Mouse (Mus musculus) hindbrain, embryonic 13.5 days (tissue): ENCODE results near the gene Gm20388. TPM values are rescaled to one million over a fixed set of nuclear protein-coding genes. Genes with fewer than 3 reads are reported as not detected.

Experiments used
- ATAC-seq: fragments of 200-750 bp; cut with Nextera tagmentation; 2 replicates; pipeline ENCODE4 v1.8.0; 2017; ENCODE audit warnings: moderate TSS enrichment; ENCODE audit not compliant: low FRiP score
- H3K27ac ChIP-seq: fragments of 300-500 bp; sonication (generic); 2 replicates; pipeline ENCODE4 v1.5.1; 2015; ENCODE audit warnings: inconsistent platforms, mild to moderate bottlenecking, moderate library complexity
- H3K27me3 ChIP-seq: fragments of 300-500 bp; sonication (generic); 2 replicates; pipeline ENCODE4 v1.6.1; 2015; ENCODE audit warnings: mild to moderate bottlenecking, inconsistent platforms
- H3K36me3 ChIP-seq: fragments of 300-500 bp; sonication (generic); 2 replicates; pipeline ENCODE4 v1.6.1; 2015; ENCODE audit warnings: mild to moderate bottlenecking, inconsistent platforms
- H3K4me1 ChIP-seq: fragments of 300-500 bp; sonication (generic); replicated peaks from 2 replicates; pipeline ENCODE4 v1.6.1; 2015; ENCODE audit warnings: inconsistent platforms
- H3K4me2 ChIP-seq: fragments of 300-500 bp; sonication (generic); 2 replicates; pipeline ENCODE4 v1.6.1; 2015; ENCODE audit warnings: inconsistent platforms, mild to moderate bottlenecking, moderate library complexity
- H3K4me3 ChIP-seq: fragments of 300-500 bp; sonication (generic); 2 replicates; pipeline ENCODE4 v1.5.1; 2015; ENCODE audit warnings: mild to moderate bottlenecking, inconsistent platforms
- H3K9ac ChIP-seq: fragments of 300-500 bp; sonication (generic); 2 replicates; pipeline ENCODE4 v1.6.1; 2015; ENCODE audit warnings: mild to moderate bottlenecking, inconsistent platforms
- H3K9me3 ChIP-seq: fragments of 300-500 bp; sonication (generic); 2 replicates; pipeline ENCODE4 v1.6.1; 2016; ENCODE audit warnings: inconsistent platforms
- WGBS: fragments of 180-500 bp; shearing (Covaris S2); methylation state at CpG from one replicate; pipeline ENCODE4 v1.1.7; 2015; 5-methylcytosine and 5-hydroxymethylcytosine counted together
- polyA plus RNA-seq: library from polyadenylated mRNA; unstranded; fragments of >200 nt; fragmentation: Nextera tagmentation; extraction: Ambion mirVana; gene quantifications from 2 replicates; pipeline ENCODE4 v1.2.1, GENCODE M21; 2015

Gene Gm20388
- polyA plus RNA-seq, 1 experiment from 2014 or later: 1.9 TPM

DNA sequence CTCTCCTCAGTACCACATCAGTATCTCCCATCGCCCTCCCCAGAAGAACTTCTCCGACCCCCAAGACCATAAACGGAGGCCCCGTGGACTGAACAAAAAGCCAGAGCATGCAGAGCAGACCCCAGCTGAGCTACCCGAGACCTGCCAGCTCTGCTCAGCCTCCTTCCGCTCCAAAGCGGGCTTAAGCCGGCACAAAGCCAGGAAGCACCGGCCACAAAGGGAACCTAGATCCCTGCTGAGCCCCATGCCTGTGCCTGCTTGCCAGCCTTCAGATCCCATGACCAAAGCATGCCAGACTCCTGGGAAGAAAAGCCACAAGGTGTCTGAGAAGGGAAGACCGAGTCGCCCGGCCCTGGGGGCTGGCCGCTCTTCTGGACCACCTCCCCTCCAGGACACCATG is 2356.2 kb downstream of the Gm20388 start:
- Histone ChIP-seq H3K27ac (no peak overlapping the region), H3K4me2 (no peak overlapping the region), H3K27me3 (peaks cover 45% of the 10 kb centered on the region), H3K9me3 (no peaks in the 10 kb centered on the region), H3K36me3 (no peaks in the 10 kb centered on the region), H3K9ac (0 out of 2 replicates have a peak overlapping the region, but pooled peaks have one; percentile 25), H3K4me1 (peaks cover 22% of the 10 kb centered on the region), H3K4me3 (no peak overlapping the region)
- WGBS: 40% methylated on average over 13 of the region's 13 CpGs
- ATAC-seq: no peak

- no peak for ATAC-seq
- peaks cover 41% of the 10 kb centered on the region for H3K27me3 ChIP-seq
- peak overlapping the region; percentile 67 for H3K9ac ChIP-seq
- H3K4me3 ChIP-seq: peak overlapping the region; percentile 40
- 63% methylated on average over 24 of the region's 24 CpGs for WGBS
- H3K36me3 ChIP-seq: no peaks in the 10 kb centered on the region
- H3K9me3 ChIP-seq: no peaks in the 10 kb centered on the region
- peaks cover 28% of the 10 kb centered on the region for H3K4me1 ChIP-seq
- no peak overlapping the region for H3K27ac ChIP-seq
- H3K4me2 ChIP-seq: peak overlapping the region; percentile 69
These were observed 2358.2 kb downstream of the Gm20388 start for GRCm38 (mm10) chr8:122268861-122269260.

GRCm38 (mm10) chr8:122269404-122269803 is 2358.8 kb downstream of the Gm20388 start:
- H3K9ac ChIP-seq: peak overlapping the region; percentile 67
- peak overlapping the region; percentile 40 for H3K4me3 ChIP-seq
- H3K27me3 ChIP-seq: peaks cover 41% of the 10 kb centered on the region
- no peaks in the 10 kb centered on the region for H3K9me3 ChIP-seq
- peaks cover 27% of the 10 kb centered on the region for H3K4me1 ChIP-seq
- peak overlapping the region; percentile 69 for H3K4me2 ChIP-seq
- no peaks in the 10 kb centered on the region for H3K36me3 ChIP-seq
- peak; percentile 50 for ATAC-seq
- whole genome bisulfite sequencing: 2% methylated on average over 21 of the region's 21 CpGs
- no peak overlapping the region for H3K27ac ChIP-seq

- H3K27me3 ChIP-seq: peaks cover 49% of the 10 kb centered on the region
- ATAC-seq: no peak
- no peak overlapping the region for H3K9ac ChIP-seq
- H3K27ac ChIP-seq: no peak overlapping the region
- H3K4me2 ChIP-seq: no peak overlapping the region
- no peaks in the 10 kb centered on the region for H3K9me3 ChIP-seq
- 63% methylated on average over 7 of the region's 7 CpGs for WGBS
- no peaks in the 10 kb centered on the region for H3K36me3 ChIP-seq
- H3K4me1 ChIP-seq: peaks cover 21% of the 10 kb centered on the region
- H3K4me3 ChIP-seq: no peak overlapping the region
These were observed 2359.9 kb downstream of the Gm20388 start for GRCm38 (mm10) chr8:122270555-122270954.

DNA sequence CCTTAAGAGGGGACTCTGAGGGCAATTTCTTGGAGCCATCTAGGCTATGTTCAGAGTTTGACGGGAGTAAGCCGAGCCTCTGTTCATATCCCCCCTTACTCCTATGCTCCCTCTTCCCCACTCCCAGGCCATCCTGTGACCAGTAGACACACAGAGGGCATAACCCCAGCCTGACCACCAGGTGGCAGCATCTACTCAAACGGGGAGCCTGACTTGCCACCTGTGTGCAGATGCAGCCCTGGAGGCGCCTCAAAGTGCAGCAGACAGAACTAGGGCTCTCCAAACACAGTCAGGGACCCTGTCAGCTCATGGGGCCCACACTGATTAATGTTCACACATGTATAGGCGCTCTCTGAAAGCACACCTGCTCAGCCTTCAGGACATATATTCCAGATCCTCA is 2362.5 kb downstream of the Gm20388 start:
- WGBS: 11% methylated on average over 5 of the region's 5 CpGs
- no peak overlapping the region for H3K9ac ChIP-seq
- H3K9me3 ChIP-seq: no peaks in the 10 kb centered on the region
- no peak overlapping the region for H3K4me3 ChIP-seq
- no peaks in the 10 kb centered on the region for H3K36me3 ChIP-seq
- peak; percentile 22; the same call in 1 of the 2 replicates for ATAC-seq
- no peak overlapping the region for H3K4me2 ChIP-seq
- H3K4me1 ChIP-seq: peaks cover 21% of the 10 kb centered on the region
- H3K27ac ChIP-seq: no peak overlapping the region
- H3K27me3 ChIP-seq: peaks cover 41% of the 10 kb centered on the region

GRCm38 (mm10) chr8:122273826-122274225 is 2363.2 kb downstream of the Gm20388 start:
- Histone ChIP-seq H3K27me3 (peaks cover 36% of the 10 kb centered on the region), H3K4me3 (no peak overlapping the region), H3K4me1 (peaks cover 18% of the 10 kb centered on the region), H3K27ac (no peak overlapping the region), H3K9ac (no peak overlapping the region), H3K36me3 (no peaks in the 10 kb centered on the region), H3K4me2 (no peak overlapping the region), H3K9me3 (no peaks in the 10 kb centered on the region)
- 54% methylated on average over 7 of the region's 7 CpGs for WGBS
- no peak for ATAC-seq

- H3K4me2 ChIP-seq: no peak overlapping the region
- 74% methylated on average over 11 of the region's 11 CpGs for WGBS
These were observed 2364.2 kb downstream of the Gm20388 start for GRCm38 (mm10) chr8:122274651-122275391.

GRCm38 (mm10) chr8:122276308-122276707 is 2365.7 kb downstream of the Gm20388 start:
- H3K4me2 ChIP-seq: no peak overlapping the region
- WGBS: 95% methylated on average over 5 of the region's 5 CpGs
- H3K27me3 ChIP-seq: peaks cover 18% of the 10 kb centered on the region; the same call in 1 of the 2 replicates
- H3K36me3 ChIP-seq: no peaks in the 10 kb centered on the region
- no peaks in the 10 kb centered on the region for H3K9me3 ChIP-seq
- no peak overlapping the region for H3K4me3 ChIP-seq
- H3K4me1 ChIP-seq: peaks cover 17% of the 10 kb centered on the region
- ATAC-seq: no peak
- no peak overlapping the region for H3K27ac ChIP-seq
- H3K9ac ChIP-seq: no peak overlapping the region

More at GRCm38 (mm10) chr8:122274651-122275391, 2364.2 kb downstream of the Gm20388 start:
- Histone ChIP-seq H3K9ac (no peak overlapping the region), H3K27me3 (peaks cover 33% of the 10 kb centered on the region), H3K4me1 (peaks cover 8% of the 10 kb centered on the region), H3K9me3 (no peaks in the 10 kb centered on the region), H3K36me3 (no peaks in the 10 kb centered on the region), H3K4me3 (no peak overlapping the region), H3K27ac (no peak overlapping the region)
- no peak for ATAC-seq

GRCm38 (mm10) chr8:122277204-122277995 is 2366.8 kb downstream of the Gm20388 start:
- H3K27ac ChIP-seq: peak overlapping the region; percentile 30; the same call in 1 of the 2 replicates
- 0 out of 2 replicates have a peak, but pooled peaks cover 11% of the 10 kb centered on the region for H3K27me3 ChIP-seq
- WGBS: 78% methylated on average over 18 of the region's 18 CpGs
- H3K9me3 ChIP-seq: no peaks in the 10 kb centered on the region
- no peak overlapping the region for H3K9ac ChIP-seq
- H3K36me3 ChIP-seq: no peaks in the 10 kb centered on the region
- peaks cover 19% of the 10 kb centered on the region for H3K4me1 ChIP-seq
- H3K4me3 ChIP-seq: no peak overlapping the region
- H3K4me2 ChIP-seq: no peak overlapping the region
- ATAC-seq: no peak

- peaks cover 19% of the 10 kb centered on the region for H3K27me3 ChIP-seq
- H3K4me2 ChIP-seq: no peak overlapping the region
- H3K4me3 ChIP-seq: no peak overlapping the region
- no peak for ATAC-seq
- H3K9ac ChIP-seq: no peak overlapping the region
- H3K4me1 ChIP-seq: peaks cover 38% of the 10 kb centered on the region
- no peaks in the 10 kb centered on the region for H3K36me3 ChIP-seq
- H3K9me3 ChIP-seq: no peaks in the 10 kb centered on the region
- H3K27ac ChIP-seq: no peak overlapping the region; the same call in 1 of the 2 replicates
- 79% methylated on average over 4 of the region's 4 CpGs for WGBS
These were observed 2369.5 kb downstream of the Gm20388 start for GRCm38 (mm10) chr8:122280156-122280555.

- no peak overlapping the region for H3K9ac ChIP-seq
- no peaks in the 10 kb centered on the region for H3K9me3 ChIP-seq
- peak; percentile 18 for ATAC-seq
These were observed 2370.1 kb downstream of the Gm20388 start for GRCm38 (mm10) chr8:122280588-122281316.

More at GRCm38 (mm10) chr8:122280588-122281316, 2370.1 kb downstream of the Gm20388 start:
- Histone ChIP-seq H3K36me3 (no peaks in the 10 kb centered on the region), H3K4me1 (peaks cover 44% of the 10 kb centered on the region), H3K27me3 (peaks cover 24% of the 10 kb centered on the region), H3K27ac (peak overlapping the region; percentile 69), H3K4me3 (peak overlapping the region; percentile 68), H3K4me2 (peak overlapping the region; percentile 90)
- 15% methylated on average over 20 of the region's 20 CpGs for WGBS
